Comparison of ENCODE assay signal across 13 mouse cellular contexts in the genomic region with DNA sequence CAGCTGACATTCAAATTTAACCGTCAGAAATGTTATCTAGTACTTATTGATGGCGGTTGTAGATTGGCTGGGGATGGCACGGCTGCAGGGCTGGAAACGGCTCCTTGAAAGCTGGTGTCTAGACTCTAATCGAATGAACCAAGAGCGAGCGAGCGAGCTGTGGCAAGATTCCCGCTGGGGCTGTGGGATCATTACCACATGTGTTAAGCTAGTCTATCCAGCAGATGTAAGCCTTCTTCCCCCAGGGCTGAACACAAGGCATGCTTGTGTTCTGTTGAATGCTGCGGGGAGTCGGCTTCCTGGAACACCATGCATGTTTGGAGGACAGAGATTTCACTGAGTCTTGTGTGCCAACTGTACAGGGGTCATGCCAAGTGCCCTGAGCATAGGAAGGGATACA. TPM values are rescaled to one million over a fixed set of nuclear protein-coding genes. Genes with fewer than 3 reads are reported as not detected.
A peak's percentile ranks its signal among the peaks of the same experiment; 100 is the strongest.
DNase-seq lines count a peak whose midpoint lies in the region; ATAC-seq and TF ChIP-seq lines count a peak whose summit lies in the region.
"Had no signal": no experiment of that assay in that cellular context is flagged by ENCODE, and none has a peak within 500 bp of the region (broad histone marks: within the 10 kb centered on the region; RNA-seq: fewer than 3 reads in every experiment).

No protein-coding gene starts in this region.

- no peak for ATAC-seq in lung, embryonic 14.5 days (ENCODE audit: insufficient read depth)
- peak; percentile 72; the same call in 1 of the 2 replicates for ATAC-seq in embryonic facial prominence, embryonic 14.5 days (ENCODE audit: low read depth)
- no peak for ATAC-seq in limb, embryonic 12.5 days (ENCODE audit: insufficient number of reproducible peaks, insufficient read depth, low FRiP score, low TSS enrichment, low read depth)
- no peak for ATAC-seq in megakaryocyte-erythroid progenitor cell, adult 5-6 weeks (replicated peaks; ENCODE audit: low FRiP score, low TSS enrichment, poor library complexity, severe bottlenecking)
- ATAC-seq: intestine, postnatal 0 days had no signal

- DNase-seq in lung, embryonic 14.5 days: peak; percentile 28
- DNase-seq in lung, adult 2 months: no peak
- peak; percentile 35 for DNase-seq in adipocyte (ENCODE audit: low spot score)
- DNase-seq in embryonic facial prominence, embryonic 14.5 days (ENCODE audit: low spot score): peak; percentile 91
- no peak for DNase-seq in thymus, postnatal 10 days (ENCODE audit: low spot score in 2 of 2)
- no peak for DNase-seq in adrenal gland, postnatal 36 days
- DNase-seq: adrenal gland, postnatal 14 days; layer of hippocampus, postnatal 36 days had no signal

- H3K4me3 ChIP-seq in lung, embryonic 14.5 days (ENCODE audit: low read depth, low read length): no peak overlapping the region
- no peak overlapping the region for H3K4me3 ChIP-seq in lung, adult 2 months (replicated peaks; ENCODE audit: extremely low read depth, low read depth, low read length)
- no peak overlapping the region for H3K4me3 ChIP-seq in embryonic facial prominence, embryonic 14.5 days (ENCODE audit: low read depth, low read length)
- no peak overlapping the region for H3K4me3 ChIP-seq in limb, embryonic 12.5 days (replicated peaks)

- no peaks in the 10 kb centered on the region for H3K27me3 ChIP-seq in lung, embryonic 14.5 days (ENCODE audit: insufficient read depth, low read length)
- H3K27me3 ChIP-seq in embryonic facial prominence, embryonic 14.5 days (replicated peaks; ENCODE audit: control insufficient read depth, insufficient read depth, low read length): no peaks in the 10 kb centered on the region; the same call in 1 of the 2 replicates
- peaks cover 17% of the 10 kb centered on the region for H3K27me3 ChIP-seq in limb, embryonic 12.5 days

- WGBS in lung, embryonic 14.5 days: 61% methylated on average over 11 of the region's 11 CpGs
- 56% methylated on average over 11 of the region's 11 CpGs for WGBS in lung, adult 2 months
- 16% methylated on average over 11 of the region's 11 CpGs for WGBS in embryonic facial prominence, embryonic 14.5 days
- WGBS in limb, embryonic 12.5 days: 31% methylated on average over 11 of the region's 11 CpGs

- no peak for TF ChIP-seq POLR2A in lung, adult 2 months (IDR thresholded peaks at IDR 0.05; ENCODE audit: borderline replicate concordance, extremely low read depth, low read depth, low read length)

- no peaks in the 10 kb centered on the region for H3K36me3 ChIP-seq in lung, embryonic 14.5 days (ENCODE audit: insufficient read depth)
- no peaks in the 10 kb centered on the region for H3K36me3 ChIP-seq in embryonic facial prominence, embryonic 14.5 days (ENCODE audit: control insufficient read depth, insufficient read depth, low read length)
- no peaks in the 10 kb centered on the region for H3K36me3 ChIP-seq in limb, embryonic 12.5 days

- no peak for TF ChIP-seq CTCF in lung, embryonic 14.5 days (IDR thresholded peaks at IDR 0.05; ENCODE audit: low read depth)
- TF ChIP-seq CTCF in lung, adult 2 months (IDR thresholded peaks at IDR 0.05; ENCODE audit: insufficient read depth, low read length): no peak

- no peaks in the 10 kb centered on the region for H3K9me3 ChIP-seq in lung, embryonic 14.5 days (ENCODE audit: low read depth, low read length)
- no peaks in the 10 kb centered on the region for H3K9me3 ChIP-seq in embryonic facial prominence, embryonic 14.5 days (ENCODE audit: control insufficient read depth, low read length)
- H3K9me3 ChIP-seq in limb, embryonic 12.5 days: no peaks in the 10 kb centered on the region

- no peak overlapping the region for H3K9ac ChIP-seq in lung, embryonic 14.5 days
- no peak overlapping the region for H3K9ac ChIP-seq in embryonic facial prominence, embryonic 14.5 days (ENCODE audit: low read depth, low read length)
- no peak overlapping the region for H3K9ac ChIP-seq in limb, embryonic 12.5 days (replicated peaks)

- H3K27ac ChIP-seq in lung, embryonic 14.5 days (ENCODE audit: low read depth): no peak overlapping the region
- no peak overlapping the region for H3K27ac ChIP-seq in embryonic facial prominence, embryonic 14.5 days (replicated peaks; ENCODE audit: low read depth, low read length)
- peak overlapping the region; percentile 30; the same call in 1 of the 2 replicates for H3K27ac ChIP-seq in limb, embryonic 12.5 days

- H3K4me2 ChIP-seq in lung, embryonic 14.5 days: no peak overlapping the region
- H3K4me2 ChIP-seq in embryonic facial prominence, embryonic 14.5 days (ENCODE audit: low read depth, low read length): no peak overlapping the region; the same call in 1 of the 2 replicates
- H3K4me2 ChIP-seq in limb, embryonic 12.5 days: no peak overlapping the region

- H3K4me1 ChIP-seq in lung, embryonic 14.5 days (ENCODE audit: insufficient read depth): no peaks in the 10 kb centered on the region
- H3K4me1 ChIP-seq in lung, adult 2 months (ENCODE audit: control insufficient read depth, insufficient read depth, low read length): no peaks in the 10 kb centered on the region
- H3K4me1 ChIP-seq in embryonic facial prominence, embryonic 14.5 days (ENCODE audit: control insufficient read depth, insufficient read depth, low read length): peaks cover 16% of the 10 kb centered on the region
- peaks cover 21% of the 10 kb centered on the region for H3K4me1 ChIP-seq in limb, embryonic 12.5 days (replicated peaks)

RNA-seq across cellular contexts. Expression of a gene that starts 18.6 kb away (rescaled TPM):
- 1.4 and 1.5 TPM in 2 replicates for polyA plus RNA-seq in lung, embryonic 14.5 days (2014; fragmentation: Nextera tagmentation; extraction: Ambion mirVana)
- 17.4 and 29.7 TPM in 2 replicates for polyA plus RNA-seq in lung, adult 2 months (2012; rRNA removed)
- polyA plus RNA-seq in embryonic facial prominence, embryonic 14.5 days (2014; fragmentation: Nextera tagmentation; extraction: Ambion mirVana): 1.1 and 1.5 TPM in 2 replicates
- 0.20 and 0.24 TPM in 2 replicates for polyA plus RNA-seq in limb, embryonic 12.5 days (2016; fragmentation: Nextera tagmentation; extraction: Ambion mirVana)
- 10 to 100 TPM; 17.8 to 23.5 TPM for total RNA-seq in adrenal gland, postnatal 36 days (2021)
- total RNA-seq in megakaryocyte-erythroid progenitor cell, adult 5-6 weeks (2014; fragmentation: Nextera tagmentation): not detected in 2 replicates
- total RNA-seq in megakaryocyte-erythroid progenitor cell, adult 5-6 weeks (2017): not detected in 2 replicates

RNA-seq across cellular contexts. Expression of a gene that starts 32.3 kb away (rescaled TPM):
- polyA plus RNA-seq in lung, embryonic 14.5 days (2014; fragmentation: Nextera tagmentation; extraction: Ambion mirVana): not detected in 2 replicates
- 1.1 and 1.3 TPM in 2 replicates for polyA plus RNA-seq in lung, adult 2 months (2012; rRNA removed)
- polyA plus RNA-seq in embryonic facial prominence, embryonic 14.5 days (2014; fragmentation: Nextera tagmentation; extraction: Ambion mirVana): 0.11 TPM in 1 of 2 replicates, not detected in the other
- not detected in 2 replicates for polyA plus RNA-seq in limb, embryonic 12.5 days (2016; fragmentation: Nextera tagmentation; extraction: Ambion mirVana)
- total RNA-seq in adrenal gland, postnatal 36 days (2021): 1 to 10 TPM in 1 of 2 experiments, under 1 TPM in 1; 0.82 to 5.0 TPM
- not detected in 2 replicates for total RNA-seq in megakaryocyte-erythroid progenitor cell, adult 5-6 weeks (2014; fragmentation: Nextera tagmentation)
- not detected in 2 replicates for total RNA-seq in megakaryocyte-erythroid progenitor cell, adult 5-6 weeks (2017)
- total RNA-seq: ES-E14; layer of hippocampus, postnatal 36 days; megakaryocyte progenitor cell, adult 5-6 weeks had no signal
- polyA plus RNA-seq: intestine, postnatal 0 days had no signal

RNA-seq across cellular contexts. Expression of a gene that starts 44.0 kb away (rescaled TPM):
- 0.93 and 1.0 TPM in 2 replicates for polyA plus RNA-seq in lung, embryonic 14.5 days (2014; fragmentation: Nextera tagmentation; extraction: Ambion mirVana)
- 511 and 692 TPM in 2 replicates for polyA plus RNA-seq in lung, adult 2 months (2012; rRNA removed)
- polyA plus RNA-seq in embryonic facial prominence, embryonic 14.5 days (2014; fragmentation: Nextera tagmentation; extraction: Ambion mirVana): 1.8 and 2.9 TPM in 2 replicates
- not detected in 2 replicates for polyA plus RNA-seq in limb, embryonic 12.5 days (2016; fragmentation: Nextera tagmentation; extraction: Ambion mirVana)
- total RNA-seq in adrenal gland, postnatal 36 days (2021): 1 to 10 TPM; 1.5 to 3.1 TPM
- not detected in 2 replicates for total RNA-seq in megakaryocyte-erythroid progenitor cell, adult 5-6 weeks (2014; fragmentation: Nextera tagmentation)
- total RNA-seq in megakaryocyte-erythroid progenitor cell, adult 5-6 weeks (2017): not detected in 2 replicates
- total RNA-seq: layer of hippocampus, postnatal 36 days; megakaryocyte progenitor cell, adult 5-6 weeks had no signal
- polyA plus RNA-seq: intestine, postnatal 0 days had no signal

RNA-seq across cellular contexts. Expression of a gene that starts 54.6 kb away (rescaled TPM):
- polyA plus RNA-seq in lung, embryonic 14.5 days (2014; fragmentation: Nextera tagmentation; extraction: Ambion mirVana): not detected in 2 replicates
- polyA plus RNA-seq in lung, adult 2 months (2012; rRNA removed): not detected in 2 replicates
- not detected in 2 replicates for polyA plus RNA-seq in embryonic facial prominence, embryonic 14.5 days (2014; fragmentation: Nextera tagmentation; extraction: Ambion mirVana)
- polyA plus RNA-seq in limb, embryonic 12.5 days (2016; fragmentation: Nextera tagmentation; extraction: Ambion mirVana): not detected in 2 replicates
- not detected for total RNA-seq in adrenal gland, postnatal 36 days (2021)
- total RNA-seq in megakaryocyte-erythroid progenitor cell, adult 5-6 weeks (2014; fragmentation: Nextera tagmentation): not detected in 2 replicates
- total RNA-seq in megakaryocyte-erythroid progenitor cell, adult 5-6 weeks (2017): not detected in 2 replicates
- total RNA-seq: adrenal gland, postnatal 14 days; megakaryocyte progenitor cell, adult 5-6 weeks had no signal
- polyA plus RNA-seq: intestine, postnatal 0 days had no signal

Comparison
In these comparisons a context has a peak if more than half of its experiments do, and no peak if none do; other contexts are left out.
1. DNase-seq: peak in lung, embryonic 14.5 days (single experiment), adipocyte (single experiment) and embryonic facial prominence, embryonic 14.5 days (single experiment); none in lung, adult 2 months (single experiment), thymus, postnatal 10 days (0 of 2) and adrenal gland, postnatal 36 days (0 of 2).
2. RNA of a gene that starts 44.0 kb away (polyA plus RNA-seq): 511 to 692 TPM in lung, adult 2 months; 1.8 to 2.9 TPM in embryonic facial prominence, embryonic 14.5 days, 0.93 to 1.0 TPM in lung, embryonic 14.5 days and not detected in limb, embryonic 12.5 days; every median in the first group is over 100 times any median in the second.